In the genomic region with DNA sequence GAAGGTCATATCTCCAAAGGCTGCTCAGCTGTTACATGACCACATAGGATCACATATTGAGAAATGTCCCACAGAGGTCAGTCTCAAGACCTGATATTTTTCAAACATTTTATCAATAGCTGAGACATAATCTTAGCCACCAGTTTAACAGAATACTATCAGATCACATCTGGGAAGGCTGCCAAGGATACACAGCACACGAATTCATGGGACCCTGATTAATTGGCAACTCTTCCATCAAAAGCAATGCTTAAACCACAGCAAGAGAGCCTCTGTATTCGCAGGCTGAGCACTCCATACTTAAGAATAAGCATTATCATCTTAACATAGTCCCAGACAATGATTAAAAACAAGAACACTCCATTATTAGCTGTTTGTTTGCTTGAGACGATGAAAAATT, we compare ENCODE assay signal across 12 mouse cellular contexts.
"Had no signal": no experiment of that assay in that cellular context is flagged by ENCODE, and none has a peak within 500 bp of the region (broad histone marks: within the 10 kb centered on the region; RNA-seq: fewer than 3 reads in every experiment).

No protein-coding gene starts in this region.

- H3K27ac ChIP-seq: layer of hippocampus, adult 2 months; limb, embryonic 15.5 days; liver, embryonic 12.5 days; lung, embryonic 15.5 days; neural tube, embryonic 12.5 days; stomach, postnatal 0 days had no signal

- H3K36me3 ChIP-seq: limb, embryonic 15.5 days; liver, embryonic 12.5 days; lung, embryonic 15.5 days; neural tube, embryonic 12.5 days had no signal

- H3K9ac ChIP-seq: limb, embryonic 15.5 days; liver, embryonic 12.5 days; lung, embryonic 15.5 days; neural tube, embryonic 12.5 days had no signal

- H3K4me3 ChIP-seq: layer of hippocampus, adult 2 months; limb, embryonic 15.5 days; liver, embryonic 12.5 days; lung, embryonic 15.5 days; neural tube, embryonic 12.5 days had no signal

- H3K4me2 ChIP-seq: limb, embryonic 15.5 days; liver, embryonic 12.5 days; lung, embryonic 15.5 days; neural tube, embryonic 12.5 days had no signal

- H3K9me3 ChIP-seq: limb, embryonic 15.5 days; liver, embryonic 12.5 days; lung, embryonic 15.5 days; neural tube, embryonic 12.5 days had no signal

- H3K27me3 ChIP-seq: limb, embryonic 15.5 days; liver, embryonic 12.5 days; lung, embryonic 15.5 days; neural tube, embryonic 12.5 days had no signal

- ATAC-seq: liver, embryonic 12.5 days had no signal

- DNase-seq: kidney, adult 18-20 months; kidney, postnatal 10 days; kidney, postnatal 4 days; lung, postnatal 14 days; right cerebral cortex, postnatal 14 days; thymus, postnatal 4 days had no signal

- H3K4me1 ChIP-seq: limb, embryonic 15.5 days; liver, embryonic 12.5 days; lung, embryonic 15.5 days; neural tube, embryonic 12.5 days had no signal
